Mouse (Mus musculus) frontal cortex, adult (tissue): ENCODE results near the gene Gorasp2.
A peak's percentile ranks its signal among the peaks of the same experiment; 100 is the strongest.

Experiments
- ATAC-seq: cut with Nextera tagmentation; 2 replicates; pipeline ENCODE4 v1.9.2; 2017; ENCODE audit warnings: mild to moderate bottlenecking, moderate library complexity, mixed read lengths; ENCODE audit not compliant: low TSS enrichment

Gene Gorasp2

DNA sequence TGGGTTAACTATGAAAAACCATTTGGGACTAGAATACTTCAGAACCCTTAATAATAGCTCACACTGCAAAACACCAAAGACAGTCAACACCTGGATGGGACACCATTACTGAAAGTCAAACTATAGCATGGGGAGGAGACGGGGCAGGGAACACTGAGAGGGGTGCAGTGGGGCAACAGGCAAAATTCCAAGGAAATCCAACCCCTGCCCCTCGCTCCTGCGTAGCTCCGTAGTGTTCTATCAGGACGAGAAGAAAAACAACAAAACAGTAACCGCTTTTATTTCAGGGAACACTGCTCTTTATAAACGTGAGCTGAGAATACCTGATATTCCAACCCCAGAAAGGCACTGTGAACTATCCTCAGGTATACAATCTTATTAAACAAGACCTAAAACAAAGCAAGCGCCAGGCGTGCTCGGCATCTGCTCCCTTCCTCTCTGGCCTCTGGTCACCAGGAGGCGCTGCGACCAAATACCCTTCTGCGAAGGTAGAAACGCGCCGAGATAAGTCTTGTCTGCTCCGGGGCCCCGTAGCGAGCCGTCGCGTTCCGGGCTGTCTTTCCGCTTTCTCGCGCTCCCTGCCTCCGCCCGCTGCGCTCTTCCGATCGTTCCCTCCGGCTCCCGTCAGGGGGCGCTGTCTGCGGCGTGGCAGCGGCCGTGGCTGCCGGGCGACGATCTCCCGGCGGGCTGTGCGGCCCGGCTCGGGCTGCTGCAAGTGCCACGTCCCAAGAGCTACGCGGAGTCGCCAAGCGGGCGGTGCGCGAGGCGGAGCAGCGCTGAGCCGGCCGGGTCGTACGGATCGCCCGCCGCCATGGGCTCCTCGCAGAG is at the start of gene Gorasp2:
Gene Gorasp2 (plus strand): TSS at position 690 of the 828 bp plus-strand sequence.
- ATAC-seq = peak; percentile 91

DNA sequence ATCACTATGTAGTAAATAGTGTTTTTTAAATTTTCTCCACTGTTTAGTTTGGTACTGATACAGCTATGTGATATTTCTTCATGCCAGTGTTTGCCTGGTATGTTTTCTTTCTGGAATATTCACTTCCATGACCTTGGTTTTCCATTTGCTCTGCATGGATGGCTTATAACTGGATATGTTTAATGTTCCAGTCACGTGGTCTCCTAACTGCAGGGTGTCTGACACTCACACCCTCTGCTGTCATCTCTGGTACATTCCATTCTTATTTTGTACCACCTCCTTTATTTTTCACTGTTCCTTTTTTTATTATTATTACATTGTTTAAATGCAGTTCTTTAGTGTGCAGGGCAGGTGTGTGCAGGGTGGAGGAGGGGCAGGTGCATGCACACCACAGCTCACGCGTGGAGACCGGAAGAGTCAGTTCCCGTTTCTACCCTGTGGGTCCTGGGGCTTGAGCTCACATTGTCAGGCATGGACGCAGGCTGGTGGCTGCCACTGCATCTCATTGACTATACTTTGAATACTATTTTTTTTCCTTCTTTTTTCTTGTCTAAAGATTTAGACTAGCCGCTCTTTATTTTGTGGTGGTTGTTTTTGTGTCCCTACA is 46.5 kb upstream of the Gorasp2 start:
- ATAC-seq = no peak

DNA sequence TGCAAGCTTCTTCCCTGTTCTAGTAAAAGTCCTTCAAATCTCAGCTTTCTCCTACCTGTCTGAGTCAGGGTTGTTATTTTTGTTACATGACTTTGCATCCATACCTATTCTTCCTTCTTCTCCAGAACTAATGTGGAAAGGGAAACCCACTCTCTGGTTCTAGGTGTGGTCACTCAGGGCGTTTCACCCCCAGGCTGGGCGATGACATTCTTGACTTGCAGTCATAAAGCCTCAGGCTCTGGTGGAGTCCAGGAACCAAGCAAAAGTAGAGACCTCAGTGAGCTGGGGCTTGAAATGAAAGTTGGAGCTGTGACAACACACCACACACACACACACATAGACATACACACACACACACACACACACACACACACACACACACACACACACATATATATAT is 45.3 kb upstream of the Gorasp2 start:
- no peak for ATAC-seq

DNA sequence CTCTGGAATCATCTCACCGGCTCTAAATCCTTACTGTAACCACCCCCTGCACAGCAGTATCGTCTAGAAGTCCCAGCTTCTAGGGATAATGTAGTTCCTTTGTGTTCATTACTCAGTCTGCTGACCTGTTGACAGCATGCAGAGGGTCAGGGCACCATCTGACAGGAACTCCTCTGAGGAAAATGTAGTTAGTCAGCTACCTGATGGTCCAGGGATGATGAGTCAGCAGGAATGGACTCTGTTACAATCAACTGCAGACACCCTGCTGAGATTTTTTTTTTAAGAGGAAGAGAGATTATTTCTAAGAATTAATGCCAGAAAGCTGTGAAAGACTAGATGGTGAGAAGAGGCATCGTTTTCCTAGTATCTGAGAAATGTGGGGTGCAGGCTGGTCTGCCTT is 44.8 kb upstream of the Gorasp2 start:
- no peak for ATAC-seq

DNA sequence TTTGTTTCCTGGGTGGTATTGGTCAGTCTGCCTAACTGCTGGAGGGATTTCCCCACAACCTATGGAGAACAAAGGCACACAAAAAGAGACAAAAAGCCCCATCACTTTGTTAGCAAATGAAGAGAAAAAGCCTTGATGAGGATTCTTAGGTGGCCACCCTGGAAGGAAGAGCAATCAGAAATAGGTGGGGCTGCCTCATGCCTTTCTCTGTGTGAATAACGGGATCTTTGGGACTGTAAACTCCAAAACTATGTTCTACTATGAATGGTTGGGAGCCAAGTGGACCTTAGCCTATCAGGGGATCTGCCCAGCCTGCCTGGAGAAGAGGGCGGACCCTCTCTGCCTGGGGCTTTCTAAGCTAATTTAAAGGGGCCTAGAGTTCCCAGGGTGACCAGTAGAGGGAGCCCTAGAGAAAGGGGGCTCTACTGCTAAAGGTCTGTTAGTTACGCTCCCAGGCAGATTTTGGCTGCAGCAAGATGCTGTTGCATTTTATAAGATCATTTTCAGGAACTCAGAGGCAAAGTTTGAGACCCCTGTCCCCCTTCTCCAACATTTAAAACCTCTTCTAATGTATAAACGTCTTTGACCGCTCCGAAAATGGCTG is 42.0 kb upstream of the Gorasp2 start:
- no peak for ATAC-seq

DNA sequence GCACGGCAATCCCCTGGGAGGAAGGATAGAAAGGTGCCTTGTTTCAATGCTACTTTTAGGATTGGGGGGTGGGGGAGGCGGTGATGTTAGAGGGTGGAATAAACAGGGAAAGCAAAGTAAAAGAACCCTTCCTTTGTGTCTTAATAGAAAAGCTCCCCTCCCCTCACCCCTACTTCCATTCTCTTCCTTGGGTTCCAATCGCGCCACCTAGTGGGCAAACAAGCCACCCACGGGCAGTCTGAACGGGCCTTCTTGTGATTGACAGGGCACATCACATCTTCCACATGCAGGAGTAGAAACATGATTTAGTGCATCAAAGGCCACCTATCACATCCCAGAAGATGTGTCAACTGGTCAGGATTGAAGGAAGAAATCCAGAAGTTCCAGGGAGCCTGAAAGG is 41.2 kb upstream of the Gorasp2 start:
- peak; percentile 50; the same call in 1 of the 2 replicates for ATAC-seq

DNA sequence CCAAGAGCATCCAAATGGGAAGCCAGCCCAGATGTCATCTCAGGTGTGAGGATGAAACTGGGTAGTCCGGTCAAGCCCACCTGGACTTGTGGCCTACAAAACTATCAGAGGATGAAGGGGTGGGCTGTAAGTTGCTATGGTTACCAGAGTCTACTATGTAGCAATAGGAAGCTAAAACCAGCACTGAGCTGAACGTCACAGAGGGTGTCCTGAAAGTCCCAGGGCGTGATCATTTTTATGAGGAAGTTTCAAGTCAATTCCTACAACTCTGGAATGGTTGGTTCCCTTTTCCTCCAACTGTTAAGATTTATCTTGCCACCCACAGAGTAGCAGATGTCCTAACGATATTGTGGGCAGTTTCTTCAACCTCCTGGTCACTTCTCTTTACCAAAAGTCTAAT is 39.1 kb upstream of the Gorasp2 start:
- no peak for ATAC-seq

DNA sequence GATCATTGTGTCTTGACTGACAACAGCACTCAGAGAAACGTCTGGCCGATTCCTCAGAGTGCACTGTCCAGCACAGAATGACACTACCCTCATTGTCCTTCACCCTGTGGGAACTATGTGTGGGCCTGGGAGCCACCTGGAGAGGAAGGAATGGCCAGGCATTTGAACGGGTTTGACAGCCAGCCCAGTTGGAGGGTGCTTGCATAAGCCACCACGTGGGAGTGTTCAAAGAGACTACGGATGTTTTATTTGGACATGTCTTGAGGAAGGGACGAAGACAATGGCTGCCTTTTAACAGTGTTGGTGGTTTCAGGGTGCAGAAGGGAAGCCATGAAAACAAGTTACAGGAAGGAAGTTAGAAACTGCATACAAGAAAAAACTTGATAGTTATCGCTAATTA is 35.6 kb upstream of the Gorasp2 start:
- no peak for ATAC-seq

DNA sequence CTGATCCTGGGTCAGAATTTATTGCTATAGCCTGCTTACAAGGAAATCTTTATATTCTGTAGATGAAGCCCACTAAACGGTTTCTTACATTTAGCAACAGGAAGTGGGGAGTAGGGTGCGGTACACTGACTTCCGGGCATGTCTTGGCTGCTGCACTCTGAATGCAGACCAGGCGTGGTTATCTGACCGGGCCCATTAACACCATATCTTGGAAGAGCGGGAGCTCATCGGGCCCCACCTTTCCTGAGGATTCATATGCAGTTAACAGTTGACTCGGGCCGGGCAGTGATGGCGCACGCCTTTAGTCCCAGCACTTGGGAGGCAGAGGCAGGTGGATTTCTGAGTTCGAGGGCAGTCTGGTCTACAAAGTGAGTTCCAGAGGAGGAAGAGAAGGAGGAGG is 33.0 kb upstream of the Gorasp2 start:
- no peak for ATAC-seq

DNA sequence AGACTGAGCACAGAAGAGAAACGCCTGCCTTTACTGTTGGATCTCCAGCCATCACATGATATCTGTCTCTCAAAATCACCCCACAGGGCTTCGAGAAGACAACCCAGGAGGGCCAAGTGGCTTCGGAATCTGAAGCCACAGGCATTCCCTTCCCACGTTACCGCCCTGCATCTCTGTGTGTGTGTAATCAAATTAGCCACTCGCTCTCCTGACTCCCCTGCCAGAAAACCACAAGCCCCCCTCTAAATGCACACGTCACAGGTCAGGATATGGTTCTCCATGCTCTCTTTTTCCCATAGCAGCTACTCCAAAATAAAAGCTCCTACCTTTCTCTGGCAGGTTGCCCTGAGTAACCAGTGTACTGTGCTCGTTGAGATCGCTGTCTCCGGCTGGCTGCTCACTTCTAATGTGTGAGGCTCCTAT is 32.0 kb upstream of the Gorasp2 start:
- ATAC-seq = no peak

DNA sequence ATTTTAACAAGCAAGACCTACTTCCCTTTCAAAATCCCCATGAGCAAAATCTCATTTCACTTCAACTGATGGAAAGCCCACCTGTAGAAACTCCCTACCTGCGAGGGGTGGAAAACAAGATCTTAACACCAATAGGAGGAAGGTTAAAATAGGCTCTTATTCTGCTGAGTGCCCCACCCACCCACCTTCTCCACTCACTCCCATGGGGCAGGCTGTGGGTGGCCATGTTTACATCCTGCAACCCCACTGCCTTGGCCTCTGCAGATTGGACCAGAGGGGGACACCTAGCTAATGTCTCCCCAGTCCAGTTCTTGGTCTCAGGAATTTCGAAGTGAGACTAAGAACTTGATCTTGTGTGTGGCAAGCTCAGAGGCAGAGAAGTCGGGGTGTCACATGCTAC is 31.5 kb upstream of the Gorasp2 start:
- ATAC-seq = no peak

DNA sequence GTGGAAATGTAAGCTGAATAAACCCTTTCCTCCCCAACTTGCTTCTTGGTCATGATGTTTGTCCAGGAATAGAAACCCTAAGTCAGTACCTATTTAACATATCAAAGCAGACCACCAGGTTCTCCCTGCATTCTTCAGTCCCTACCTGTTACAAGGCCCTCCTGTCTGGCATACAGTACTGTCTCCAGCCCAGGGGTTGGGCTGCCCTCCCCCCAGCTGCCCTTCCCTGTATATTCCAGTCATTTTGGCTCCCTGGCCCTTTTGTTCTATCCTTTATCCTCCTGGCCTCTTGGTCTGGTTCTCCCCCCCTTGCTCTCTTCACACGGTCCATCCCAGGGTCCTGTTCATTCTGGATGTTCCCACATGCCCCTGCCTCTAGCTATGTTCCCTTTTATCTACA is 30.1 kb upstream of the Gorasp2 start:
- ATAC-seq = no peak

DNA sequence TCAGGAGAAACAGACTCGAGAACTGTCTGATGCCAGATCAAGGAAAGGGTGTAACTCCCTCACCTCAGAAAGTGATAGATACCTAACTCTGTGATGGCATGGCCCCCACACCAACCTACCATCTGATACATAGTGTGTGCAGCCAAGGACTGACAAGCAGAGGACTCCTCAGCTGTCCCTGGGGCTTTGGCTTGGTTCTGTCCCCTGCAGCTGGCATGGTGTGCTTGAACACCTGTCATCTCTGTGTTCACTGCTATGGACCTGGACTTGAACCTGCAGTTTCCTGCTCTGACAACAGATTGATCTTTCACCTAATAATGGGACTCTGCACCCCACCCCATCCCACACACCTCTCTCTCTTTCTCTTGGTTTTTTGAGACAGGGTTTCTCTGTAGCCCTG is 29.0 kb upstream of the Gorasp2 start:
- no peak for ATAC-seq

DNA sequence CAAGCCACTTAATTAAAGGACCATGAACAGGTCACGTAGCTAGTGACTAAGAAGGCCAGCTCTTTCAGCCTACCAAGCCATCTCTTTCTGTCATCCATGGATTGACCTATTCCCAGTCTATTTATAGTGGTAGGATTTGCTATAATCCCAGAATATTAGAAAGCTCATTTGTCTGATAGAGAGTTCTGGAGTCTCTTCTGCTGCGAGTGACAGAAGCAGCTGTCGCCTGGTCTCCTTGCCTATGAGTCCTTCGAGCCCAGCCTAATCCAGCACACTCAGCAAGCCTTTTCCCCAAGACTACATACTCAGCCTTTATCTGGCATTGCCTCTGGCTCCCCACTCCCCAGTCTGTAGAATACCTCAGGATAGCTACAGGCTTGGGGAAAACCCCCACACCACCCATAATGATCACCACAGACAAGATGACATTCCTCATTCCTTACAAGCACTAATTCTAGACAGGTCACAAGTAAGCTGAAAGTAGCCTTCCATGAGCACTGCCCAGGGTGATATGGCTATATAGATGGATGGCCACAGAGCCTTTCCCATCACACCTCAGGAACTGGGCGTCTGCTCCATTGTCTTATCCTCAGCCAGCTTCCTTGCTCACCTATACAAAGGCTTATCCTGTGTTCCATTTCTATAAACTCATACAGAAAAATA is 27.2 kb upstream of the Gorasp2 start:
- no peak for ATAC-seq

DNA sequence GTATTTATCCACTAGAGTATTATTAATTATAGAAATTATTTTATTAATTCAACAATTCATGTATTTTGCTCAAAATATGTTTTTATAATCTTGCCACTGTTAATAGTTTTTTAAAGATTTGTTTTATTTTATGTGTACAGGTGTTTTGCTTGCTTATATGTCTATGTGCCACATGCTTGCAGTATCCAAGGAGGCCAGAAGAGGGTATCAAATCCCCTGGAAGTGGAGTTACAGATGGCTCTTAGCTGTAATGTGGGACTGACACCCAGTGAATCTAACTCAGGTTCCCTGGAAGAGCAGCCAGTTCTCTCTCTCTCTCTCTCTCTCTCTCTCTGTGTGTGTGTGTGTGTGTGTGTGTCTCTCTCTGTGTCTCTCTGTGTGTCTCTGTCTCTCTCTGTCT is 20.4 kb upstream of the Gorasp2 start:
- ATAC-seq = no peak

DNA sequence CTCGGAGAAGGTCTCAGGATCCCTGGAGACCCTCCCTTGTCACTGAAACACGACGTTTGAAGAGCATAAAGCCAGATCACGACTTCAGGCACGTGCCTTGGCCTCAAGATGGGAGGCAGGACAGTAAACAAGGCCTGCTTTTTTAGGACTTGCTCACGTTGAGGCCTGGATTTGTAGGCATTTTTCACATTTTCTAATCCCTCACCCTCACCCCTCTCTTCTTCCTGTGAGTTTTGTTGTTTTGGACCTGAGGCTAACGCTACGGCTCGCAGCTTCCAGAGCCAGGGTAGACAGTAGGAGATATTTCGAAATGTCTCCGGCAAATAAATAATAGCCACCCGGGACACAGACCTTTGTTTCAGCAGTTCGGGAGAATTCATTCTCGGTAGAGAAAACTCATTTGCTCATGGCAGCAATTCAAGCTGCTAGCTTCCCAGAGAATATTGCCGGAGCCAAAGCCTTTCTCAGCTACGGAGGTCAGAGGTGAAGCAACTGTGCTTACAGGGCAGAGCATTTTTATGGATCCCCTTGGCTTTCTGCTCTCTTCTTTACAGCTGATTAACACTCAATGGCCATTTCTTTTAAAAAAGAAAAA is 18.3 kb upstream of the Gorasp2 start:
- no peak for ATAC-seq

DNA sequence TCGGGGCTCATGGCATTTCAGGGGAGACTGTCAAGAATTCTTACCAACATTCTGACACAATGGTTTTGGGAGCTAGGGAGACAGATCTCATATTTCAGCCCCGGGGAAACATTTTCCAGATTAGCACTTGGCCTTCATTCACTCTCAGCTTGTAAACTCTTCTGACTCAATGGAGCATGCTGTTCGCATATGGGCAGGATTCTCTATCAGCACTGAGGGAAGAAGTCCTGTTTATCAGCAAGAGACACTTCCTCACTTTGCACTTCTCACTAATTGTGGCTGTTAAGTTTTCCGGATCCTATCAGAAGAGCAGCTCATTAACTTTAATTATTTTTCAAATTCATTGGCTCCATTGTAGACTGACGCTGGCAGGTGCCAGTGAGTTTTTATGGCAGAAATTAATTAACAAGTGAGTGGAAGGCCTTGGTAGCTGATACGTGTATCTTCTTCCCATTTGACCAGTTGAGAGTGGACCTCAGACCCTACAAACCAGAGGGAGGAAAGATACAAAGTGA is 16.1 kb upstream of the Gorasp2 start:
- ATAC-seq = no peak

DNA sequence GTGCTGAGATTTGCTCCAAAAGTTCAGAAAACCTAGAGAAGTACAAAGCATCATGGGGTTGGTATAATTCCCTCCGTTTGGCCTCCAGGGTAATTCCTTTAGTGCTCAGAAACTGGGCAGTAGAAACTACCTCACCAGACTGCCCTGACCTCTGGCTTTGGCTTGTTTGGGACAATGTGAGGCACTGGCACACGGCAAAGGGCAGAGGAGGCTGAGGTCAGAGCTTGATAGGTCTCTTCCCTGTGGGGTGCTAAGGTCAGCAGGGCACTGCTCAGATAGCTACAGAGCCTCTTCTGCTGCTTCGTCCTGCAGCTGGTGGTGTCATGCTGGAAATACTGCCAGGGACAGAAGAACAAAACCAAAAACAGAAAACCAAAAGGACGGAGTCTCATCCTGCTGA is 13.7 kb upstream of the Gorasp2 start:
- ATAC-seq = no peak

DNA sequence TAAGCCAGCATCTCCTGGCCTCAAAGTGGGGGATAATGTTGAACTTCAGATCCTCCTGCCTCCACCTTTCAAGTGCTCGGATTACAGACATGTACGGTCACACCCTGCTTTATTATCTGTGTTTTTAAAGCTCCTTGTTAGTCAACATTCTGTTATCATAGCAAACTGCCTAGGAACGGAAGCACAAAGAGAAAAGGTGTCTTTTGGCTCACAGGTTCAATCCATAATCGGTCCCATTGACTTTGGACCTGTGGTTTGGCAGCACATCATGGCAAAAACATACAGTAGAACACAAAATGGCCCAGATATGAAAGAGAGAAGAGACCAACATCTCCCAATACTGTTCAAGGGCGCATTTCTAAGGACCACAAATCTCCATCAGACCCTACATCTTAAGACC is 13.1 kb upstream of the Gorasp2 start:
- ATAC-seq = no peak

DNA sequence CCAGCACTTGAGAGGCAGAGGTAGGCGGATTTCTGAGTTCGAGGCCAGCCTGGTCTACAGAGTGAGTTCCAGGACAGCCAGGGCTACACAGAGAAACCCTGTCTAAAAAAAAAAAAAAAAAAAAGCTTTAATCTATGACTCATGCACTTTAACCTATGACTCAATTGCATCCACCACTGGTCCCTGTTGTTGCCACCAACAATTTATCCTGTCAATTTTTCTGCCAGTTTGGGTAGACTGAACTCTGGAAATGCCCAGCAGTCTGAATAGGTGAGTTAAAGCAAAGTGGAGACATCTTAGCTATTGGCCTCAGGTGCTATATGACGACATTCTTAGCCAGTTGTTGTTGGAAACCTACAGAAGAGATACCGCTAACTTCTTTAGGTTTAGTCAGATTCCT is 11.9 kb upstream of the Gorasp2 start:
- no peak for ATAC-seq

DNA sequence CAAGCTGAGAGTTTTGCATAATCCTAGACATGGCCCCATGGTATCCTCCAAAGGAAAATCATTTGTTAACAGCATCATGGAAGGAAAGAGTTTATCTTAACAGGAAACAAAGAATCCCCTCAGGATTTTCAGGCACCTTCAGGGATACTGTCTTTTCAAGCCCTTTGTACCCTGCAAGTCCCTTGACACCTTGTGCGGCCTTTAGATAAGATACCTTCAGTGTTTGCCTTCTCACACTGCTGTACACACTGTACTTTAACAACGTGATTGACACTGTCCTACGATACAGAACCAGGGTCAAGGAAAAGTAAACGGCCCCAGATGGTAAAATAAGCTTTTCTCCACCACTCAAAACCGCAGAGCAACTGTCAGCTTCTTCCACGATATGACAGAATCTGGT is 9.6 kb upstream of the Gorasp2 start:
- ATAC-seq = no peak

DNA sequence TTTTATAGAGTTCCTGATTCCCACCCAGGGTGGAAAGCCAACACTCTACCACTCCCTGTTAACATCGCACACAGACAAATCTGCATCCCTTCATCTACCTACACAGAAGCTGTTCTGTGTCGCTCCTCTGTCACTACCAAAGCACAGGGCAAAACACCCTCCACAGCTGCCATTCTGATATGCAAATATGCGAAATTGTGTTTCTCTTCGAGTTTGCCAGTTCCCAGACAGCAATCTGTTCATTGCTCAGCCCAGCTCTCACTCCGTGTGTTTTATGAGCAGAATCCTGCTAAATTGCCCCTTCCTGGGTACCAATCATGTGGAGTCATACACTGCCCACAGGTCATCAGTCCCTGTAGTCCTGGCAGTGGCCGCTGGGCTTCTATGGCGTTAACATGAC is 4.3 kb upstream of the Gorasp2 start:
- no peak for ATAC-seq
